Mouse (Mus musculus) liver, embryonic 16.5 days (tissue): Measurements from ENCODE around the gene Szrd1. TPM values are rescaled to one million over a fixed set of nuclear protein-coding genes. Genes with fewer than 3 reads are reported as not detected.

ENCODE experiments used
- ATAC-seq: fragments of 200-750 bp; cut with Nextera tagmentation; 2 replicates; pipeline ENCODE4 v1.8.0; 2017; ENCODE audit warnings: low read depth, mild to moderate bottlenecking, moderate number of reproducible peaks, moderate library complexity
- H3K27ac ChIP-seq: fragments of 300-500 bp; sonication (generic); 2 replicates; pipeline ENCODE4 v1.5.1; 2014; ENCODE audit warnings: mild to moderate bottlenecking, low read length
- H3K27me3 ChIP-seq: fragments of 300-500 bp; sonication (generic); 2 replicates; pipeline ENCODE4 v1.6.1; 2014; ENCODE audit warnings: low read depth, low read length, mixed read lengths; ENCODE audit not compliant: control insufficient read depth, insufficient read depth
- H3K36me3 ChIP-seq: fragments of 300-500 bp; sonication (generic); 2 replicates; pipeline ENCODE4 v1.6.1; 2014; ENCODE audit warnings: mild to moderate bottlenecking; ENCODE audit not compliant: control insufficient read depth, insufficient read depth
- H3K4me1 ChIP-seq: fragments of 300-500 bp; sonication (generic); 2 replicates; pipeline ENCODE4 v1.6.1; 2014; ENCODE audit warnings: low read depth, low read length, mixed read lengths; ENCODE audit not compliant: control insufficient read depth
- H3K4me2 ChIP-seq: fragments of 300-500 bp; sonication (generic); 2 replicates; pipeline ENCODE4 v1.6.1; 2014; ENCODE audit warnings: low read depth, low read length, mixed read lengths
- H3K4me3 ChIP-seq: fragments of 300-500 bp; sonication (generic); 2 replicates; pipeline ENCODE4 v1.5.1; 2014; ENCODE audit warnings: low read depth, mild to moderate bottlenecking, low read length
- H3K9ac ChIP-seq: fragments of 300-500 bp; sonication (generic); 2 replicates; pipeline ENCODE4 v1.6.1; 2014; ENCODE audit warnings: low read depth, low read length
- H3K9me3 ChIP-seq: fragments of 300-500 bp; sonication (generic); replicated peaks from 2 replicates; pipeline ENCODE4 v1.6.1; 2016; ENCODE audit warnings: low read length; ENCODE audit not compliant: control insufficient read depth
- WGBS: fragments of 180-500 bp; shearing (Covaris S2); extraction: QIAGEN DNeasy Blood & Tissue Kit; methylation state at CpG from one replicate; pipeline ENCODE4 v1.1.7; 2014; ENCODE audit not compliant: insufficient replicate concordance; 5-methylcytosine and 5-hydroxymethylcytosine counted together
- polyA plus RNA-seq: library from polyadenylated mRNA; unstranded; fragments of >200 nt; fragmentation: Nextera tagmentation; extraction: Ambion mirVana; gene quantifications from 2 replicates; pipeline ENCODE4 v1.2.1, GENCODE M21; 2015

The Szrd1 gene
- polyA plus RNA-seq, 1 experiment from 2014 or later: 18.1 TPM

DNA sequence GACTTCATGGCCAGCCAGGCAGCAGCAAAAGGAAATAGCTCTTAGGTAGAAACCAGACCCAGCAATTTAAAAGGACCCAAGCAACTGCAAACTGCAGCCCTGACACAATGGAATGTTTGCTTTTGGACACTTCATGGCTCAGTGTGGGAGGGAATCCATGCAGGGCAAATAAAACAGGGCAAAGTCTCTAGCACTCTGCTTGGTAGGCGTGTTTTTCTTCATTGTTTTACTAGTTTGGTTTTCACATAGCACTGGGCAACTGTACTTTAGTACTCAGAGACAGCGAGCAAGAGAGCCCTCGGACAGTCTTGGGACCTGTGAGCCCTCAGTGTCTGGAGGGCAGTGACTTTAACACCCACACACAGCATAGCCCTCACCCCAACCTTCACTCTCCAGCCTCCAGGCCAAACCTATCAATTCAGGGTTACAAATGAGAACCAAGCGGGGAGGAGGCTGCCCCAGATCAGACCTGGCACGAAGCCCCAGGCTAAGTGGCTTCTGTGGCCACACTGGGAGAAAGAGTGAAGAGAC is 8.0 kb downstream of the Szrd1 start:
- Histone ChIP-seq H3K36me3 (no peaks in the 10 kb centered on the region), H3K4me3 (peak overlapping the region; percentile 18; the same call in 1 of the 2 replicates), H3K9me3 (no peaks in the 10 kb centered on the region), H3K9ac (no peak overlapping the region; the same call in 1 of the 2 replicates), H3K27me3 (no peaks in the 10 kb centered on the region), H3K4me1 (peaks cover 26% of the 10 kb centered on the region), H3K27ac (peak overlapping the region; percentile 86), H3K4me2 (peak overlapping the region; percentile 41)
- 70% methylated on average over 5 of the region's 5 CpGs for WGBS
- peak; percentile 70 for ATAC-seq

GRCm38 (mm10) chr4:141130704-141131342 is 8.8 kb downstream of the Szrd1 start:
- ATAC-seq: peak; percentile 28
- Histone ChIP-seq H3K4me3 (peak overlapping the region; percentile 18; the same call in 1 of the 2 replicates), H3K27ac (peak overlapping the region; percentile 86), H3K27me3 (no peaks in the 10 kb centered on the region), H3K9me3 (no peaks in the 10 kb centered on the region), H3K9ac (no peak overlapping the region), H3K36me3 (no peaks in the 10 kb centered on the region), H3K4me2 (peak overlapping the region; percentile 41), H3K4me1 (peaks cover 19% of the 10 kb centered on the region)
- 68% methylated on average over 6 of the region's 6 CpGs for WGBS

DNA sequence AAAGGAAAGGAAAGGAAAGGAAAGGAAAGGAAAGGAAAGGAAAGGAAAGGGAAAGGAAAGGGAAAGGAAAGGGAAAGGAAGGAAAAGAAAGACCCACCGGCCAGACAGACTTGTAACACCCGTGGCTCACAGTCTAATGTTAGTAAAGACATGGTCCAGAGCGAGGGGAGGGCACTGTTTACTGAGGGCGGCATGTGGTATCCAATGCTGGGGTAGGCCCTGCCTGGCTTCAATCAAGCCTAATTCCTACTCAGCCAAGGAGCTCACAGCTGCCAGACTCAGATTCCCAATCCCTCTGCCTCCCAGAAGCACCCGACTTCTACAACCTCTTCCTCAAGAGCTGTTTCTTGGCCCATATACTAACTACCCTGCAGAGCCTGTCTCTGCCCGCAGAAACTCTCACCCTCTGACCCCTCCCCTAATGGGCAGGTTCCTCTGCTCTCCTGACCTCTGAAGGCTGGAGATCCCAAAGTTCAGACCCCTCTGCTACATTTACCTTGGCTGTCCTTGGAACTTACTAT is 10.3 kb downstream of the Szrd1 start:
- no peaks in the 10 kb centered on the region for H3K27me3 ChIP-seq
- H3K9me3 ChIP-seq: no peaks in the 10 kb centered on the region
- H3K4me2 ChIP-seq: no peak overlapping the region
- peaks cover 11% of the 10 kb centered on the region for H3K4me1 ChIP-seq
- 61% methylated on average over 6 of the region's 6 CpGs for WGBS
- H3K27ac ChIP-seq: peak overlapping the region; percentile 5
- H3K4me3 ChIP-seq: no peak overlapping the region
- H3K36me3 ChIP-seq: no peaks in the 10 kb centered on the region
- peak; percentile 37; the same call in 1 of the 2 replicates for ATAC-seq
- H3K9ac ChIP-seq: no peak overlapping the region

DNA sequence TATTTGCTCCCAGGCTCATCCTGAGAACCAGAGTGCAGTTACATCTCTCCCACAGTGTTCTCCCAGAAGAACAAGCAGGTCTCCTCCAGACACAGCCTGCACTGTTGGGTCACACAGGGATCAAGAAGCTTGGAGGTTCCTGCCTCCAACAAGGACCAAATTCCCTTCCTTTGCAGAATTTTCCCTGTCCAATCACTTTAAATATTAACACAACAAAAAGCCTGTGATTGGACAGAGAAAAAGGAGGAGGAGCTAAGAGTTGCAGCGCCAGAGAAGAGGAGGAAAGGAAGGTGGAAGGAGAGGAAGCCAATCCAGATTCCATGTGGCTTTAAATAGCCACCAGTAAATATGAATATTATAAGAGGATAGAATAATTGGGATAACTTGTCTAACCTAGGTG is 16.5 kb downstream of the Szrd1 start:
- Histone ChIP-seq H3K4me1 (peaks cover 4% of the 10 kb centered on the region), H3K9me3 (no peaks in the 10 kb centered on the region), H3K9ac (no peak overlapping the region), H3K36me3 (peaks cover 4% of the 10 kb centered on the region; the same call in 1 of the 2 replicates), H3K4me2 (no peak overlapping the region), H3K27ac (no peak overlapping the region), H3K4me3 (no peak overlapping the region), H3K27me3 (no peaks in the 10 kb centered on the region)
- 42% methylated on average over 1 of the region's 1 CpGs for WGBS
- ATAC-seq: no peak

- ATAC-seq: no peak
- Histone ChIP-seq H3K27ac (no peak overlapping the region), H3K9ac (no peak overlapping the region), H3K4me2 (no peak overlapping the region), H3K36me3 (peaks cover 8% of the 10 kb centered on the region), H3K27me3 (no peaks in the 10 kb centered on the region), H3K9me3 (no peaks in the 10 kb centered on the region), H3K4me1 (peaks cover 4% of the 10 kb centered on the region), H3K4me3 (no peak overlapping the region)
- 73% methylated on average over 7 of the region's 7 CpGs for WGBS
Measured at GRCm38 (mm10) chr4:141122663-141123062, 16.9 kb downstream of the Szrd1 start.

DNA sequence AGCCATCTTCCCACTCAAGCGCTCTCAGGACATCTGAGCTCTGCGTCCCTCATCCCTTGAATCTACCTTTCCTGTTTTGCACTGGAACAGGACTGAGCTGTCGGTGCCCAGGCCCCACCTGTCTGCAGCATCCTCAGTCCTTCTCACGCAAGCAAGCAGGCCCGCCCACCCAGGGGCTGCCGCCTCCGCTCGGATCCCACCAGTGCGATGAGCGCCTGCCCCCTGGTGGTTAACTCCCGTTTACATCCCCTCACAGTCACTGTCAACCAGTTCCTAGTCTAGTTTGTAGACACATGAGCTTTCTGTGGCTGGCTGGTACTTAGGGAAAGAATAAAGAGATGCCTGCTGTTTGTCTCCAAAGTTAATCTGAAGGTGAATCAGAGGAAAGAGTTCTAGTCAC is 18.9 kb downstream of the Szrd1 start:
- no peak overlapping the region for H3K4me2 ChIP-seq
- WGBS: 29% methylated on average over 11 of the region's 11 CpGs
- H3K36me3 ChIP-seq: peaks cover 14% of the 10 kb centered on the region
- H3K4me3 ChIP-seq: no peak overlapping the region
- no peak overlapping the region for H3K9ac ChIP-seq
- no peaks in the 10 kb centered on the region for H3K27me3 ChIP-seq
- peaks cover 6% of the 10 kb centered on the region for H3K4me1 ChIP-seq
- peak; percentile 22; the same call in 1 of the 2 replicates for ATAC-seq
- H3K27ac ChIP-seq: no peak overlapping the region
- no peaks in the 10 kb centered on the region for H3K9me3 ChIP-seq

- Histone ChIP-seq H3K9ac (no peak overlapping the region), H3K9me3 (no peaks in the 10 kb centered on the region), H3K4me1 (peaks cover 8% of the 10 kb centered on the region), H3K4me2 (no peak overlapping the region), H3K27me3 (no peaks in the 10 kb centered on the region), H3K27ac (no peak overlapping the region), H3K36me3 (peaks cover 23% of the 10 kb centered on the region), H3K4me3 (no peak overlapping the region)
- no peak for ATAC-seq
- 57% methylated on average over 4 of the region's 4 CpGs for WGBS
Measured at GRCm38 (mm10) chr4:141118691-141119090, 20.9 kb downstream of the Szrd1 start.

GRCm38 (mm10) chr4:141115398-141115797 is 24.2 kb downstream of the Szrd1 start:
- Histone ChIP-seq H3K27me3 (no peaks in the 10 kb centered on the region), H3K27ac (no peak overlapping the region), H3K4me2 (no peak overlapping the region), H3K36me3 (peaks cover 23% of the 10 kb centered on the region), H3K4me1 (peaks cover 4% of the 10 kb centered on the region), H3K9me3 (no peaks in the 10 kb centered on the region), H3K9ac (no peak overlapping the region), H3K4me3 (no peak overlapping the region)
- peak; percentile 59 for ATAC-seq
- 77% methylated on average over 8 of the region's 8 CpGs for whole genome bisulfite sequencing

DNA sequence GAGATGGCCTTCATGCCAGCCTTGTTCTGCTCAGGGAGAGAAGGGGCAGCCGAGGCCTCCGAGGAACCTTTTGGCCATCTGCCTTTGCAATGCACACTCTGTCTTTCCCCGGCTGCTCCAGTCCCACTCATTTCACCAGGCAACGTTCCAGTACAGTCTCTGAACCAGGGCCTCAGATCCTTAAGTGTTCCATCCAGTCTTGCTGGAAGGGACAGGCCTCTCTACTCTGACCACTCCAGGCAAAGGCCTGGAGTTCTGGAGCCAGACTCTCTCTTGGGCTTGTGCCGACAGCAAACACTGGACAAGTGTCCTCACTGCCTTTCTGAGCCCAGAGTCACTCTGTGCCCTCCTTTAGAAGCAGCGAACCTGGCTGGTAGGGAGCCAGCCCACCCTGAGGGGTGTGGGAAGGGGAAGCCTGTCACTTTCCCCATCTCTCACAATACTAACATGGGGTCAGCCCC is 25.0 kb downstream of the Szrd1 start:
- H3K4me3 ChIP-seq: no peak overlapping the region
- H3K9me3 ChIP-seq: no peaks in the 10 kb centered on the region
- H3K9ac ChIP-seq: no peak overlapping the region
- 79% methylated on average over 6 of the region's 6 CpGs for WGBS
- no peak for ATAC-seq
- H3K4me1 ChIP-seq: peaks cover 4% of the 10 kb centered on the region
- no peaks in the 10 kb centered on the region for H3K27me3 ChIP-seq
- H3K4me2 ChIP-seq: no peak overlapping the region
- no peak overlapping the region for H3K27ac ChIP-seq
- H3K36me3 ChIP-seq: peaks cover 23% of the 10 kb centered on the region
